Mouse (Mus musculus) layer of hippocampus, postnatal 14 days (tissue): ENCODE data around the gene Manbal. TPM values are rescaled to one million over a fixed set of nuclear protein-coding genes. Genes with fewer than 3 reads are reported as not detected.
"Not testable (repeated sequence)": the region's sequence is repeated elsewhere in the genome, so short reads cannot be mapped to it uniquely, and the experiment has no call there.

Source experiments
- DNase-seq, 2 experiments: peaks; one replicate each; pipeline ENCODE4 v3.0.0; 2021 to 2022; ENCODE audit warnings: low spot score in 2 of 2, mixed read lengths in 1 of 2
- total RNA-seq, 2 experiments: library from RNA; stranded (reverse); gene quantifications; 2 replicates each; pipeline ENCODE4 v1.2.3; 2021

The Manbal gene
- total RNA-seq, 2 experiments from 2014 or later = 69.7 to 72.9 TPM

GRCm38 (mm10) chr2:157363031-157363430, 4.4 kb upstream of the Manbal start:
- no peak for DNase-seq

- no peak for DNase-seq
Observed at GRCm38 (mm10) chr2:157366762-157367161, 632 bp upstream of the Manbal start.

GRCm38 (mm10) chr2:157367991-157368390, 597 bp downstream of the Manbal start:
- DNase-seq = no peak

- DNase-seq = no peak
Observed at GRCm38 (mm10) chr2:157371696-157372095, 4.3 kb downstream of the Manbal start.

GRCm38 (mm10) chr2:157373681-157374080, 6.3 kb downstream of the Manbal start:
- DNase-seq = no peak

GRCm38 (mm10) chr2:157375051-157375450, 7.7 kb downstream of the Manbal start:
- no peak for DNase-seq

- no peak for DNase-seq
Observed at GRCm38 (mm10) chr2:157375794-157376757, 8.7 kb downstream of the Manbal start.

GRCm38 (mm10) chr2:157376995-157377394, 9.6 kb downstream of the Manbal start:
- DNase-seq = no peak

GRCm38 (mm10) chr2:157384836-157385235, 17.4 kb downstream of the Manbal start:
- DNase-seq = no peak

GRCm38 (mm10) chr2:157388901-157389590, 21.7 kb downstream of the Manbal start:
- not testable (repeated sequence) for DNase-seq

GRCm38 (mm10) chr2:157389591-157389921, 22.2 kb downstream of the Manbal start:
- no peak for DNase-seq

- DNase-seq = no peak
Observed at GRCm38 (mm10) chr2:157392331-157392730, 24.9 kb downstream of the Manbal start.

- no peak for DNase-seq
Observed at GRCm38 (mm10) chr2:157393549-157393948, 26.2 kb downstream of the Manbal start.

GRCm38 (mm10) chr2:157394868-157395267, 27.5 kb downstream of the Manbal start:
- DNase-seq = no peak

- DNase-seq = no peak
Observed at GRCm38 (mm10) chr2:157395371-157395770, 28.0 kb downstream of the Manbal start.

GRCm38 (mm10) chr2:157395960-157396359, 28.6 kb downstream of the Manbal start:
- DNase-seq = no peak

GRCm38 (mm10) chr2:157397376-157397775, 30.0 kb downstream of the Manbal start:
- no peak for DNase-seq

- no peak for DNase-seq
Observed at GRCm38 (mm10) chr2:157398539-157398938, 31.1 kb downstream of the Manbal start.

GRCm38 (mm10) chr2:157399797-157400196, 32.4 kb downstream of the Manbal start:
- DNase-seq = peak in 1 of 2 experiments; percentile 25

- DNase-seq = no peak
Observed at GRCm38 (mm10) chr2:157400491-157400890, 33.1 kb downstream of the Manbal start.

GRCm38 (mm10) chr2:157401261-157401660, 33.9 kb downstream of the Manbal start:
- no peak for DNase-seq

- DNase-seq = no peak
Observed at GRCm38 (mm10) chr2:157407596-157407995, 40.2 kb downstream of the Manbal start.
